Mouse (Mus musculus) cerebellum, postnatal 4 days (tissue): ENCODE measurements around the gene Cnr2.

Experiments
- DNase-seq, 2 experiments: peaks; one replicate each; pipeline ENCODE4 v3.0.0; 2022; ENCODE audit warnings: low spot score in 2 of 2, mixed read lengths in 1 of 2

Cnr2 gene

DNA sequence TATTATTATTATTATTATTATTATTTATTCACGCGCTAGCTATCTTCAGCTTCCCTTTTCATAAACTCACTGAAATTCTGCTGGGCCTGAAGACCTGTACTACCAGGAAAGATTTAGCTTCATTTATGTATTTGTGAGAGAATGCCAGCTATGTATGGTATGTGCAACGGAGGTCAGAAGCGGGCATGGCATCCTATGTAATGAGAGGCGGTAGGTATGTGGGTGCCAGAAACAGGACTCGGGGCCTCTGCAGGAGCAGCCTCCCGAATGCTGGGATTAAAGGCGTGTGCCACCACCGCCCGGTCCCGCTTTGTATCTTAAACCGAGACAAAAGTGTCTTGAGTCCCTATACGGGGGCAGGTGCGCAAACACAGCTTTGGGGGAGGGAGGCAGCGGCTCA is 67.8 kb downstream of the Cnr2 start:
- DNase-seq = no peak

- peak; percentile 83 to 91 for DNase-seq
Measured at GRCm38 (mm10) chr4:135963457-135964193, 68.4 kb downstream of the Cnr2 start, which contains the start of gene Gale. Gale (plus strand) TSS chr4:135963727.

DNA sequence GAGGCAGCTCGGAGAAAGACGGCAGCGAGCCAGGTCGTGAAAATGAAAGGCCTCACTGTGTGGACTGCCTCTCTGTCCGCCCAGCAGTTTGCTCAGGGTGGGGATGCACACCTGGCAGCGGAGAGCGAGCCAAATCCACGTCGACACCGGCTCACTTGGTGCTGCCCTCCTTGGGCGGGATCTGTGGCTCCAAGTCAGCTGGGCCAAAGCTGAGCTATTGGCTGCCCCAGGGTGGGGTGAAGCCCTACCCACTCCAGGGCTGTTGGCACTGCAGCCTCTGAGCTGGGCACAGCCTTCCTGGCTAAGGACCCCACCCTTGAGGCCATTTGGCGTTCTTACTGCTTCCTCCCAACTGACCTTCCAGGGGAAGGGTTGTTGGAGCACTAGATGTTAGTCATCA is 69.2 kb downstream of the Cnr2 start:
- no peak for DNase-seq

GRCm38 (mm10) chr4:135965113-135965512 is 69.9 kb downstream of the Cnr2 start:
- DNase-seq = no peak

DNA sequence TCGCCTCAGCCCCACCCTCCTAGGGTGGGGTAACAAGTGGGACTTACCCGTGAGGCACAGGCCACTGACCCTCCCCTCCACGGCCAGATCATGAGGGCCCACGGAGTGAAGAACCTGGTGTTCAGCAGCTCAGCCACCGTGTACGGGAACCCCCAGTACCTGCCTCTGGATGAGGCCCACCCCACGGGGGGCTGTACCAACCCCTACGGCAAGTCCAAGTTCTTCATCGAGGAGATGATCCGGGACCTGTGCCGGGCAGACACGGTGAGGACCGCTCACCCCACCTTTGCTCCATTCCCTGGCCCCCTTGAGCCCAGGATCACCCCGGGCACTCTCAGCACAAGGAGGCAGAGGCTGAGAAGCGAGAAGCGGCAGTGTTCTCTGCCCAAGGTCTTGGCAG is 71.1 kb downstream of the Cnr2 start:
- DNase-seq = no peak

DNA sequence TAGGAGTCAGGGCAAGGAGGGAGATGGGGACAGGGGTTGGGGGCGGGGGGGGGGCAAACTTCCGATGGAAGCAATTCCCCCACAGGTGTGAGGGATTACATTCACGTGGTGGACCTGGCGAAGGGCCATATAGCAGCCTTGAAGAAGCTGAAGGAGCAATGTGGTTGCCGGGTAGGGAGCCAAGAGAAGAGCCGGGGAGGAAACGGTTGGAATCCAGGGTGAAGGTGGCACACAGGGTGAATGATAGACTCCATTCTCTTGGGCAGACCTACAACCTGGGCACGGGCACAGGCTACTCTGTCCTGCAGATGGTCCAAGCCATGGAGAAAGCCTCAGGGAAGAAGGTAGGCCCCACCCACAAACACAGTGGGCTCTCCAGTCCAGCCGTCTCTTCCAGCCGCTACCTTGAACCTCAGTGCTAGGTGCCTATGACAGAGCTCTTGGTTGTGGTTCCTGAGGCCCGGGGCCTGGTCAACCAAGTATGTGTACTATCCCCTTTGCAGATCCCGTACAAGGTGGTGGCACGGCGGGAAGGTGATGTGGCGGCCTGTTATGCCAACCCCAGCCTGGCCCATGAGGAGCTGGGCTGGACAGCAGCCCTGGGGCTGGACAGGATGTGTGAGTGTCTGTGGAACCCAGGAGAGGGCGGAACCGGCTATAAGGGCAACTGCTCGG is 72.0 kb downstream of the Cnr2 start:
- DNase-seq = no peak

DNA sequence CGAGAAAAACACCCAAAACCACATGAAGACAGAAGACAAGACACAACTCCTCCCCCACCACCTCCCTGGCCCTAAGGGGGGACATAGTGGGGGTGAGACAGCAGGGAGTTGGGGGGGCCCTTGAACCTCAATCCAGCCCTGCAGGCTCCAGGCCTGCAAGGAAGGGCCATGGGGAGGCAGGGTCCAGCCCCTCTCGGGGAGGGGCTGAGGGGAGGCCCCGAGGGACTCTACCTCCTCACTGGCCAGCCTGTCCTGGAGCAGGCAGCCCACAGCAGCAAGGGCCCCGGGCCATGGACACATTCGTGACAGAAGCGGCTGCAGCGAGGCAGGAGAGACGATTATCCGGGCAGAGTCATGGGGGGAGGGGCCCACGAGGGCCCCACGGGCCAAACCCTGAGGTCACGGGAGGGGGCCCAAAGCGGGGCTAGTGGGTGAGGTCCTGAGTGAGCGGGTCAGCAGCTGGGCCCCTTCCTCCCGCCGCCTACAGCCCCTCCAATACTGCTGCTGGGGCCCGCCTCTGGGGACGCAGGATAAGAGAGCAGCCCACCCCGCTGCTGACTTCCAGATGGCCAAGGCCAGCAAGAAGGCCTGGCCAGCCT is 73.2 kb downstream of the Cnr2 start:
- DNase-seq = no peak

- no peak for DNase-seq
Measured at GRCm38 (mm10) chr4:135969070-135969750, 74.0 kb downstream of the Cnr2 start.
